Mouse (Mus musculus) heart, postnatal 0 days (tissue): Measurements from ENCODE around the gene 2310057M21Rik. TPM values are rescaled to one million over a fixed set of nuclear protein-coding genes. Genes with fewer than 3 reads are reported as not detected.
A peak's percentile ranks its signal among the peaks of the same experiment; 100 is the strongest.

Experiments used
- ATAC-seq: fragments of 200-750 bp; cut with Nextera tagmentation; 2 replicates; pipeline ENCODE4 v1.8.0; 2017; ENCODE audit warnings: low read depth, moderate number of reproducible peaks, moderate library complexity; ENCODE audit not compliant: insufficient read depth
- DNase-seq: peaks from one replicate; pipeline ENCODE4 v3.0.0-alpha.2; 2016; ENCODE audit warnings: low spot score
- H3K27ac ChIP-seq: fragments of 300-500 bp; sonication (generic); 2 replicates; pipeline ENCODE4 v1.5.1; 2014; ENCODE audit warnings: low read depth, mild to moderate bottlenecking
- H3K27me3 ChIP-seq: fragments of 300-500 bp; sonication (generic); 2 replicates; pipeline ENCODE4 v1.6.1; 2014; ENCODE audit warnings: low read length, mixed read lengths; ENCODE audit not compliant: control insufficient read depth, insufficient read depth
- H3K36me3 ChIP-seq: fragments of 300-500 bp; sonication (generic); replicated peaks from 2 replicates; pipeline ENCODE4 v1.6.1; 2014; ENCODE audit warnings: low read length, mixed read lengths; ENCODE audit not compliant: control insufficient read depth, insufficient read depth
- H3K4me1 ChIP-seq: fragments of 300-500 bp; sonication (generic); 2 replicates; pipeline ENCODE4 v1.6.1; 2014; ENCODE audit warnings: antibody characterized with exemption; ENCODE audit not compliant: control insufficient read depth, insufficient read depth
- H3K4me2 ChIP-seq: fragments of 300-500 bp; sonication (generic); 2 replicates; pipeline ENCODE4 v1.6.1; 2014; ENCODE audit warnings: low read depth, mild to moderate bottlenecking, low read length, moderate library complexity
- H3K4me3 ChIP-seq: fragments of 300-500 bp; sonication (generic); 2 replicates; pipeline ENCODE4 v1.5.1; 2014; ENCODE audit warnings: low read depth, low read length
- H3K9ac ChIP-seq: fragments of 300-500 bp; sonication (generic); replicated peaks from 2 replicates; pipeline ENCODE4 v1.6.1; 2014; ENCODE audit warnings: low read depth, low read length, mixed read lengths
- H3K9me3 ChIP-seq: fragments of 300-500 bp; sonication (generic); replicated peaks from 2 replicates; pipeline ENCODE4 v1.6.1; 2016; ENCODE audit warnings: low read length; ENCODE audit not compliant: control insufficient read depth
- CTCF ChIP-seq: IDR thresholded peaks from 2 replicates; pipeline ENCODE4 v1.5.1; 2016; ENCODE audit warnings: antibody characterized with exemption, control low read depth, low read depth
- EP300 ChIP-seq: IDR thresholded peaks from 2 replicates; pipeline ENCODE4 v1.6.1; 2016; ENCODE audit warnings: antibody characterized with exemption, low read depth
- WGBS: fragments of 180-500 bp; shearing (Covaris S2); extraction: QIAGEN DNeasy Blood & Tissue Kit; methylation state at CpG from one replicate; pipeline ENCODE4 v1.1.7; 2014; 5-methylcytosine and 5-hydroxymethylcytosine counted together
- polyA plus RNA-seq: library from polyadenylated mRNA; unstranded; fragments of >200 nt; fragmentation: Nextera tagmentation; extraction: Ambion mirVana; gene quantifications from 2 replicates; pipeline ENCODE4 v1.2.1, GENCODE M21; 2015
- total RNA-seq: library from RNA; depleted of rRNA; stranded (reverse); fragments of >200 nt; gene quantifications from 2 replicates; pipeline ENCODE4 v1.2.3, GENCODE M21; 2014; ENCODE audit warnings: low replicate concordance; rRNA removed

2310057M21Rik gene
- 4.2 and 6.3 TPM in 2 replicates for total RNA-seq
- polyA plus RNA-seq = 13.6 and 15.0 TPM in 2 replicates

GRCm38 (mm10) chr7:131362615-131363300 is at the start of gene 2310057M21Rik:
TSS of gene 2310057M21Rik (minus strand) at chr7:131362759.
- DNase-seq (peak; percentile 99), ATAC-seq (peak; percentile 97)
- peak within 1 kb of the TSS; percentile 73 for H3K4me2 ChIP-seq
- no peaks in the 10 kb centered on the region for H3K9me3 ChIP-seq
- TF ChIP-seq EP300 (peak; percentile 49; the same call in 1 of the 2 replicates), CTCF (no peak)
- H3K27me3 ChIP-seq = no peaks in the 10 kb centered on the region
- peak within 1 kb of the TSS; percentile 83 for H3K9ac ChIP-seq
- H3K4me1 ChIP-seq = peaks cover 9% of the 10 kb centered on the region; the same call in 1 of the 2 replicates
- H3K36me3 ChIP-seq = peaks cover 15% of the 10 kb centered on the region
- H3K4me3 ChIP-seq = peak within 1 kb of the TSS; percentile 79
- WGBS = 0% methylated on average over 55 of the region's 55 CpGs
- peak within 1 kb of the TSS; percentile 92 for H3K27ac ChIP-seq

- peak overlapping the region; percentile 98; the same call in 1 of the 2 replicates for H3K9ac ChIP-seq
- 34% methylated on average over 2 of the region's 2 CpGs for WGBS
- no peak for TF ChIP-seq CTCF
- no peak for TF ChIP-seq EP300
- H3K36me3 ChIP-seq = no peaks in the 10 kb centered on the region
- peak overlapping the region; percentile 90; the same call in 1 of the 2 replicates for H3K4me2 ChIP-seq
- H3K27me3 ChIP-seq = no peaks in the 10 kb centered on the region
- peaks cover 14% of the 10 kb centered on the region for H3K4me1 ChIP-seq
- H3K27ac ChIP-seq = no peak overlapping the region
- DNase-seq (no peak), ATAC-seq (no peak)
- no peaks in the 10 kb centered on the region for H3K9me3 ChIP-seq
- H3K4me3 ChIP-seq = peak overlapping the region; percentile 96; the same call in 1 of the 2 replicates
These were observed 49.3 kb upstream of the 2310057M21Rik start for GRCm38 (mm10) chr7:131411941-131412270.

- peak overlapping the region; percentile 71 for H3K27ac ChIP-seq
- DNase-seq = peak; percentile 27
These were observed 48.8 kb upstream of the 2310057M21Rik start for GRCm38 (mm10) chr7:131411221-131411940.

GRCm38 (mm10) chr7:131410416-131411058 is 48.0 kb upstream of the 2310057M21Rik start, which contains the start of the genes Ikzf5 and Acadsb:
TSS of gene Ikzf5 (minus strand) at chr7:131410521.
TSS of gene Acadsb (plus strand) at chr7:131410601.
- H3K9me3 ChIP-seq = no peaks in the 10 kb centered on the region
- TF ChIP-seq CTCF = no peak
- TF ChIP-seq EP300 = peak; percentile 79; the same call in 1 of the 2 replicates
- WGBS = under 1% methylated on average over 39 of the region's 42 CpGs
- H3K9ac ChIP-seq = peak within 1 kb of the TSS; percentile 98
- peak within 1 kb of the TSS; percentile 88 for H3K27ac ChIP-seq
- no peaks in the 10 kb centered on the region for H3K36me3 ChIP-seq
- no peaks in the 10 kb centered on the region for H3K27me3 ChIP-seq
- peak within 1 kb of the TSS; percentile 96 for H3K4me3 ChIP-seq
- peak; percentile 99 for ATAC-seq
- H3K4me1 ChIP-seq = peaks cover 14% of the 10 kb centered on the region
- H3K4me2 ChIP-seq = peak within 1 kb of the TSS; percentile 90
- peak; percentile 97 for DNase-seq

More at GRCm38 (mm10) chr7:131411221-131411940, 48.8 kb upstream of the 2310057M21Rik start:
- Histone ChIP-seq H3K4me3 (peak overlapping the region; percentile 96), H3K9me3 (no peaks in the 10 kb centered on the region), H3K4me1 (peaks cover 14% of the 10 kb centered on the region), H3K36me3 (no peaks in the 10 kb centered on the region), H3K4me2 (peak overlapping the region; percentile 90), H3K27me3 (no peaks in the 10 kb centered on the region), H3K9ac (peak overlapping the region; percentile 98)
- TF ChIP-seq EP300 (no peak), CTCF (no peak)
- no peak for ATAC-seq
- 33% methylated on average over 10 of the region's 10 CpGs for WGBS

GRCm38 (mm10) chr7:131409988-131410385 is 47.4 kb upstream of the 2310057M21Rik start:
- H3K27ac ChIP-seq = peak overlapping the region; percentile 88
- peak overlapping the region; percentile 98 for H3K9ac ChIP-seq
- no peaks in the 10 kb centered on the region for H3K27me3 ChIP-seq
- H3K4me2 ChIP-seq = peak overlapping the region; percentile 90
- ATAC-seq (peak; percentile 50), DNase-seq (no peak)
- H3K9me3 ChIP-seq = no peaks in the 10 kb centered on the region
- peaks cover 14% of the 10 kb centered on the region for H3K4me1 ChIP-seq
- no peaks in the 10 kb centered on the region for H3K36me3 ChIP-seq
- H3K4me3 ChIP-seq = peak overlapping the region; percentile 96
- WGBS = under 1% methylated on average over 38 of the region's 38 CpGs
- TF ChIP-seq EP300 (no peak), CTCF (no peak)
